Mouse (Mus musculus): ENCODE data around the gene Atp6v1g3. TPM values are rescaled to one million over a fixed set of nuclear protein-coding genes. Genes with fewer than 3 reads are reported as not detected.

Gene Atp6v1g3
- polyA plus RNA-seq (2015; fragmentation: Nextera tagmentation; extraction: Ambion mirVana), result not detected in 2 replicates

DNA sequence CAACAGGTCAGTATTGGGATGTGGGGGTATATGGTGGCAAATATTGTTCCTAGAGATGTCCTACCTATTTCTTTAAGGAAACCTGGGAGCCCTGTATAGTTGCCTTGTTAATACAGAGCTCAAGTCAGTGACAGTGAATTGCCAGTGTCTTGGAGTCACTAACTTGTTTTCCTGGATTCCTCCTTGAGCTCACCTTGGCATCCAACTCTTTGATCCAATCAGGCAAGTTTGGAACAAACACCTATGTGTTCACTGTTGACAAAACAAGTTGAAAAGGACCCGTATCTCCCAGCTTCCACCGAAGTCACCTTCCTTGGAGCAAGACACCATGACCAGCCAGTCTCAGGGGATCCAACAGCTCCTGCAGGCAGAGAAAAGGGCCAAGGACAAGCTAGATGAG, at the start of gene Atp6v1g3:
Atp6v1g3 (plus strand) TSS at position 301 of the 400 bp plus-strand sequence.
- 84% methylated on average over 2 of the region's 2 CpGs for WGBS
- no peaks in the 10 kb centered on the region for H3K27me3 ChIP-seq (ENCODE audit: control insufficient read depth, insufficient read depth, low read length)
- H3K9me3 ChIP-seq (replicated peaks; ENCODE audit: control insufficient read depth, low read length), result no peaks in the 10 kb centered on the region
- ATAC-seq (ENCODE audit: insufficient read depth, low FRiP score), result no peak
- no peak within 1 kb of the TSS for H3K27ac ChIP-seq (ENCODE audit: low read length)
- H3K9ac ChIP-seq (ENCODE audit: low read length), result no peak within 1 kb of the TSS
- H3K4me1 ChIP-seq (ENCODE audit: control insufficient read depth, insufficient read depth, low read length), result no peaks in the 10 kb centered on the region
- no peaks in the 10 kb centered on the region for H3K36me3 ChIP-seq (ENCODE audit: control insufficient read depth, insufficient read depth, low read length)
- no peak within 1 kb of the TSS for H3K4me3 ChIP-seq (replicated peaks; ENCODE audit: low read length)
- no peak within 1 kb of the TSS for H3K4me2 ChIP-seq (ENCODE audit: low read depth, low read length)

DNA sequence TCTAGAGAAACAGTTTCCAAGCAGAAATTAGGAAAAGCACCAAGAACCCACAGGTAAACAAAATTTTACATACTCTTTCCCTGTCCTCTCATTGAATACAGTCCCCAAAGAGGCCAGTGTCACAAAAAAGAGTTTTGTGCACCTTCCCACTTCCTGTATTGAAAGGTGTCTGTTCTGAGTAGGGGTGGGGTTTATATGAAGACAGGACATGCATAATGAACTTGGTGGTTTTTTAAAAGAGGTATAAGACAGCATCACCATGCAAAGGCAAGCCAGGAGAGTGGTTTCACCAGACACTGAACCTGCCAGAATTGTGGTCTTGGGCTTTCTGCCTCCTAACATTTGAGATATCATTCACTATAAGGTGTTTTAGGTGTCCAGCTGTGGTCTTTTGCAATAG, 40.5 kb upstream of the Atp6v1g3 start:
- Histone ChIP-seq H3K4me3 (replicated peaks; ENCODE audit: low read length) (no peak overlapping the region), H3K4me2 (ENCODE audit: low read depth, low read length) (no peak overlapping the region), H3K27me3 (ENCODE audit: control insufficient read depth, insufficient read depth, low read length) (no peaks in the 10 kb centered on the region), H3K27ac (ENCODE audit: low read length) (no peak overlapping the region), H3K36me3 (ENCODE audit: control insufficient read depth, insufficient read depth, low read length) (no peaks in the 10 kb centered on the region), H3K4me1 (ENCODE audit: control insufficient read depth, insufficient read depth, low read length) (no peaks in the 10 kb centered on the region), H3K9me3 (replicated peaks; ENCODE audit: control insufficient read depth, low read length) (0 out of 2 replicates have a peak, but pooled peaks cover under 1% of the 10 kb centered on the region), H3K9ac (ENCODE audit: low read length) (no peak overlapping the region)
- ATAC-seq (ENCODE audit: insufficient read depth, low FRiP score), result no peak

- no peak for ATAC-seq (ENCODE audit: insufficient read depth, low FRiP score)
- no peaks in the 10 kb centered on the region for H3K36me3 ChIP-seq (ENCODE audit: control insufficient read depth, insufficient read depth, low read length)
- no peak overlapping the region for H3K27ac ChIP-seq (ENCODE audit: low read length)
- no peaks in the 10 kb centered on the region for H3K4me1 ChIP-seq (ENCODE audit: control insufficient read depth, insufficient read depth, low read length)
- 77% methylated on average over 2 of the region's 2 CpGs for WGBS
- no peak overlapping the region for H3K4me2 ChIP-seq (ENCODE audit: low read depth, low read length)
- H3K4me3 ChIP-seq (replicated peaks; ENCODE audit: low read length), result no peak overlapping the region
- no peak overlapping the region for H3K9ac ChIP-seq (ENCODE audit: low read length)
- H3K27me3 ChIP-seq (ENCODE audit: control insufficient read depth, insufficient read depth, low read length), result no peaks in the 10 kb centered on the region
- no peaks in the 10 kb centered on the region for H3K9me3 ChIP-seq (replicated peaks; ENCODE audit: control insufficient read depth, low read length)
Observed at GRCm38 (mm10) chr1:138237252-138237651, 36.3 kb upstream of the Atp6v1g3 start.

DNA sequence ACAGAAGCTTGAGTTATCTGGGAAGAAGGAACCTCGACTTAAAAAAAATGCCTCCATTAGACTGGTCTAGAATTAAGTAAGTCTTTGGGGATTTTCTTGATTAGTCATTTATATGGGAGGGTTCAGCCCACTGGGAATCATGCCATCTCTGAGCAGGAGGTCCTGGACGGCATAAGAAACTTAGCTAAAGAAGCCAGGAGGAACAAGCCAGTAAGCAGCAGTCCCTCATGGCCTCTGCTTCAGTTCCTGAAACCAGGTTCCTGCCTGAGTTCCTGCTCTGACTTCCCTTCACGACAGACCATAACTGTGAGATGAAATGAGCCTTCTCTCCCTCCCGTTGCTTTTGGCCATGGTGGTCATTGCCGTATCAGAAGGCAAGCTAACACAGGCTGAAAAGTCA, 29.6 kb upstream of the Atp6v1g3 start:
- H3K27ac ChIP-seq (ENCODE audit: low read length), result 0 out of 2 replicates have a peak overlapping the region, but pooled peaks have one; percentile 33
- ATAC-seq (ENCODE audit: insufficient read depth, low FRiP score), result peak; percentile 29; the same call in 1 of the 2 replicates
- no peak overlapping the region for H3K9ac ChIP-seq (ENCODE audit: low read length)
- 36% methylated on average over 5 of the region's 5 CpGs for WGBS
- 0 out of 2 replicates have a peak, but pooled peaks cover 3% of the 10 kb centered on the region for H3K4me1 ChIP-seq (ENCODE audit: control insufficient read depth, insufficient read depth, low read length)
- H3K4me3 ChIP-seq (replicated peaks; ENCODE audit: low read length), result no peak overlapping the region
- H3K27me3 ChIP-seq (ENCODE audit: control insufficient read depth, insufficient read depth, low read length), result no peaks in the 10 kb centered on the region
- H3K4me2 ChIP-seq (ENCODE audit: low read depth, low read length), result no peak overlapping the region
- no peaks in the 10 kb centered on the region for H3K36me3 ChIP-seq (ENCODE audit: control insufficient read depth, insufficient read depth, low read length)
- H3K9me3 ChIP-seq (replicated peaks; ENCODE audit: control insufficient read depth, low read length), result no peaks in the 10 kb centered on the region

DNA sequence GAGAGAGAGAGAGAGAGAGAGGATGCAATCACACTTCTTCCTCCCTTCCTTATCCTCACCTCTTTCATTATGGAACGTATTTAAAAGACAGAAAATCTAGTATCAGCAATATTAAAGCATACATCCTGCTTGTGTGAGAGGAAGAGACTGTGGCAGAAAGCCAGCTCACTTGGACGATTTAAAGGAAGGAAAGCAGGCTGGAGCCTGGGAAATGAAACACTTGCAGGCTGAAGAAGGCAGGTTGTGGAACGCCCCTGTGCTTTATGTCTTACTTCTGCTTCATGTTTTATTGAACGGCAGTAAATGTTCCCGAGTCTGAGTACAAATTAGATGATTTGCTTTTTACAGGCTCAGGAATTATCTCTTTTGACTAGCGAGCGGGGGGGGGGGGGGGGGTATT, 29.1 kb upstream of the Atp6v1g3 start:
- Histone ChIP-seq H3K4me2 (ENCODE audit: low read depth, low read length) (peak overlapping the region; percentile 36; the same call in 1 of the 2 replicates), H3K4me1 (ENCODE audit: control insufficient read depth, insufficient read depth, low read length) (0 out of 2 replicates have a peak, but pooled peaks cover 3% of the 10 kb centered on the region), H3K9ac (ENCODE audit: low read length) (no peak overlapping the region), H3K36me3 (ENCODE audit: control insufficient read depth, insufficient read depth, low read length) (no peaks in the 10 kb centered on the region), H3K9me3 (replicated peaks; ENCODE audit: control insufficient read depth, low read length) (no peaks in the 10 kb centered on the region), H3K4me3 (replicated peaks; ENCODE audit: low read length) (no peak overlapping the region), H3K27me3 (ENCODE audit: control insufficient read depth, insufficient read depth, low read length) (no peaks in the 10 kb centered on the region), H3K27ac (ENCODE audit: low read length) (peak overlapping the region; percentile 33)
- WGBS, result 26% methylated on average over 7 of the region's 7 CpGs
- peak; percentile 40; the same call in 1 of the 2 replicates for ATAC-seq (ENCODE audit: insufficient read depth, low FRiP score)

DNA sequence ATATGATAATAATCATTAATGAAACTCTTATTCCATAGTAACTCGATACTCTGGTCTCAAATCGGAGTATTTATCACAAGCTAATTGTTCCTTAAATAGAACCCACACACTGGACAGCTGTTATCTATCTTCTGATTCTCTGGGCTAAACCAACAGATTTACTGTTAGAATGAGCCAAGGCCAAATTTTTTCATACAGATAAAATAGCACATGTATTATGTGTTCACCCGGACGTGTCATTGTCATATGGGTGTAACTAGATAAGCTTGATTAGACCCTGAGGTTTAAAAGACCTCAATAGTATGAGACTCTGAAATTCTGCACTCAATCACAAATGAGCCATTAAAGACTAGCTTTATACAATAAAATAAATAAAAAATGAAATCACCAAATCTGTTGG, 28.4 kb upstream of the Atp6v1g3 start:
- no peak overlapping the region for H3K9ac ChIP-seq (ENCODE audit: low read length)
- no peaks in the 10 kb centered on the region for H3K27me3 ChIP-seq (ENCODE audit: control insufficient read depth, insufficient read depth, low read length)
- H3K27ac ChIP-seq (ENCODE audit: low read length), result 0 out of 2 replicates have a peak overlapping the region, but pooled peaks have one; percentile 0
- no peaks in the 10 kb centered on the region for H3K9me3 ChIP-seq (replicated peaks; ENCODE audit: control insufficient read depth, low read length)
- no peaks in the 10 kb centered on the region for H3K36me3 ChIP-seq (ENCODE audit: control insufficient read depth, insufficient read depth, low read length)
- no peak overlapping the region for H3K4me2 ChIP-seq (ENCODE audit: low read depth, low read length)
- 0 out of 2 replicates have a peak, but pooled peaks cover 3% of the 10 kb centered on the region for H3K4me1 ChIP-seq (ENCODE audit: control insufficient read depth, insufficient read depth, low read length)
- H3K4me3 ChIP-seq (replicated peaks; ENCODE audit: low read length), result no peak overlapping the region
- 39% methylated on average over 4 of the region's 4 CpGs for WGBS
- no peak for ATAC-seq (ENCODE audit: insufficient read depth, low FRiP score)

DNA sequence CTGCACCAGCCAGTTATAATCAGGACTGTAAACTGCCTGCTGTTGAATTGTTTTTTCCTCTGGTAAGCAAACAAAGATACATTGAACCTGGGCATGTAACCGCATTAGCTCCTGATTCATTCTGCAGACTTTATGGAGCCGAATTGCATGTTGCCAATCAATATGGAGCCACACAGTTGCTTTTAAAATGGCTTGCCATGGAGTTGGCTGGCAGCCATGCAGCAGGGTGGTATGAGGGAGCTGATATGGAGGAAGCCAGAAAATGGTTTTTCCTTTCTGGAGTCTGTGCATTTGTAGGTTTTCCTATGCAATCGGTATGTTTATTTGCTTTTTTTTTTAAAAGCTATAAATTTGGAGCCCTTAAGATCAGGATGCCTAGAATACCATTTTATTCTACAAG, 28.0 kb upstream of the Atp6v1g3 start:
- Histone ChIP-seq H3K4me1 (ENCODE audit: control insufficient read depth, insufficient read depth, low read length) (0 out of 2 replicates have a peak, but pooled peaks cover 3% of the 10 kb centered on the region), H3K9me3 (replicated peaks; ENCODE audit: control insufficient read depth, low read length) (no peaks in the 10 kb centered on the region), H3K4me3 (replicated peaks; ENCODE audit: low read length) (no peak overlapping the region), H3K36me3 (ENCODE audit: control insufficient read depth, insufficient read depth, low read length) (no peaks in the 10 kb centered on the region), H3K4me2 (ENCODE audit: low read depth, low read length) (no peak overlapping the region), H3K9ac (ENCODE audit: low read length) (no peak overlapping the region), H3K27ac (ENCODE audit: low read length) (0 out of 2 replicates have a peak overlapping the region, but pooled peaks have one; percentile 0), H3K27me3 (ENCODE audit: control insufficient read depth, insufficient read depth, low read length) (no peaks in the 10 kb centered on the region)
- no peak for ATAC-seq (ENCODE audit: insufficient read depth, low FRiP score)
- WGBS, result 71% methylated on average over 3 of the region's 3 CpGs

- Histone ChIP-seq H3K9ac (ENCODE audit: low read length) (no peak overlapping the region), H3K9me3 (replicated peaks; ENCODE audit: control insufficient read depth, low read length) (no peaks in the 10 kb centered on the region), H3K27ac (ENCODE audit: low read length) (no peak overlapping the region), H3K27me3 (ENCODE audit: control insufficient read depth, insufficient read depth, low read length) (no peaks in the 10 kb centered on the region), H3K36me3 (ENCODE audit: control insufficient read depth, insufficient read depth, low read length) (no peaks in the 10 kb centered on the region), H3K4me3 (replicated peaks; ENCODE audit: low read length) (no peak overlapping the region), H3K4me2 (ENCODE audit: low read depth, low read length) (no peak overlapping the region), H3K4me1 (ENCODE audit: control insufficient read depth, insufficient read depth, low read length) (0 out of 2 replicates have a peak, but pooled peaks cover 3% of the 10 kb centered on the region)
- WGBS, result 78% methylated on average over 7 of the region's 7 CpGs
- ATAC-seq (ENCODE audit: insufficient read depth, low FRiP score), result no peak
Observed at GRCm38 (mm10) chr1:138246438-138247164, 26.9 kb upstream of the Atp6v1g3 start.

DNA sequence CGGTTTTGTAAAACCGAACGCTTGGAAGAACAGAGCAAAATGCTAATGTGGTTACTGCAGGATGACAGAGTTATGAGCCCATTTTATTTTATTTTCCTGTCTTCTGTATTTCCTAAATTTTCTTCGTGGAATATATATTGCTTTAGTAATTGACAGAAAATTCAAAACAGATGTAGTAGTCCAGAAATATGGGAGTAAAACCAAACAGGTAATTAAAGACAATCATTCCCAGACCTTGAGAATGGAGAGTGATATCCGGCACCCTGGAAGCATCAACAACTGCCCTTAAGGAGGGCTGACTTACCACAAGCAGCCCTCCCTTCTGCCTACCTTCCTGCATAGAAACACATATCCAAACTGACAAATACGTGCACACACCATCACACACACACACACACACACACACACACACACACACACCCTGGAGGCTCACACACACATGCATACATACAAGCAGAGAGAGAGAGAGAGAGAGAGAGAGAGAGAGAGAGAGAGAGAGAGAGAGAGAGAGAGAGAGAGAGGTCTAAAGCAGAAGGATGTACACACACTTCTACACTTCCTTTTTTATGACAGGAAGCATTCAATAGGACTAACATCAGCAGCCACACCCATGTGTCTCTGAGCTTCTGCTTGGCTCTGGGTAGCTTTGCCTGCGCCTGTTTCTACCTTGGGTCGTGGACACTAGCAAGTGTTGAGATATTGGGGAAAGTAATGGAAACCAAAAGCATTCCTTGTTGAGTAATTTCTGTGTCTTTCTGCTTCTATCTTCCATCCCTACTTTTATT, 25.6 kb upstream of the Atp6v1g3 start:
- 0 out of 2 replicates have a peak, but pooled peaks cover 3% of the 10 kb centered on the region for H3K4me1 ChIP-seq (ENCODE audit: control insufficient read depth, insufficient read depth, low read length)
- H3K9me3 ChIP-seq (replicated peaks; ENCODE audit: control insufficient read depth, low read length), result no peaks in the 10 kb centered on the region
- H3K4me3 ChIP-seq (replicated peaks; ENCODE audit: low read length), result no peak overlapping the region
- 85% methylated on average over 8 of the region's 8 CpGs for WGBS
- no peaks in the 10 kb centered on the region for H3K36me3 ChIP-seq (ENCODE audit: control insufficient read depth, insufficient read depth, low read length)
- H3K27ac ChIP-seq (ENCODE audit: low read length), result no peak overlapping the region
- H3K4me2 ChIP-seq (ENCODE audit: low read depth, low read length), result no peak overlapping the region
- ATAC-seq (ENCODE audit: insufficient read depth, low FRiP score), result no peak
- no peaks in the 10 kb centered on the region for H3K27me3 ChIP-seq (ENCODE audit: control insufficient read depth, insufficient read depth, low read length)
- H3K9ac ChIP-seq (ENCODE audit: low read length), result no peak overlapping the region

Measured in stomach, embryonic 16.5 days (tissue).